Mouse (Mus musculus): ENCODE results near the gene Mospd3. TPM values are rescaled to one million over a fixed set of nuclear protein-coding genes. Genes with fewer than 3 reads are reported as not detected.
A peak's percentile ranks its signal among the peaks of the same experiment; 100 is the strongest.

Gene Mospd3
- polyA plus RNA-seq, 1 experiment from 2014 or later: 81.7 TPM

DNA sequence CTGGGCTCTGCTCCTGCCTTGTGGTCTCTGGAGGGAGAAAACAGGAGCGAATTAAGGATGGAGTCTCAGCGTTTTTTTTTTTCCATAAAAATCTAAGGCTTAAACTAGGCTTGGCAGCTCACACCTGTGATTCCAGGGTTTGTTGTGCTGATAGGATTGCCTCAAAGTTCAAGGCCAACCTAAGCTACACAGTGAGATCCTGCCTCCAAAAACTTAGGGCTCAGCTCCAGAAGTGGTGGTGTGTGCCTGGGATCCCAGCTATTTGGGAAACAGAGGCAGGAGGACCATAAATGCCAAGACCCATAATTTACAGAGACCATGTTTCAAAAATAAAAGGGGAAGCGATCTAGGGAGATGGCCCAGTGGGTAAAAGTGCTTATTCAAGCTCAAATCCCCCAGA lies 8.4 kb upstream of the Mospd3 start:
- Histone ChIP-seq H3K4me2 (replicated peaks) (no peak overlapping the region), H3K4me1 (replicated peaks; ENCODE audit: control insufficient read depth, insufficient read depth, low read length) (0 out of 2 replicates have a peak, but pooled peaks cover 7% of the 10 kb centered on the region), H3K36me3 (replicated peaks; ENCODE audit: control insufficient read depth, insufficient read depth) (no peaks in the 10 kb centered on the region), H3K9me3 (ENCODE audit: control insufficient read depth, low read length) (no peaks in the 10 kb centered on the region), H3K9ac (no peak overlapping the region), H3K4me3 (replicated peaks; ENCODE audit: low read length) (no peak overlapping the region), H3K27ac (no peak overlapping the region), H3K27me3 (ENCODE audit: control insufficient read depth, insufficient read depth, low read length) (peaks cover 12% of the 10 kb centered on the region; the same call in 1 of the 2 replicates)
- DNase-seq (ENCODE audit: low spot score): no peak
- WGBS: 56% methylated on average over 3 of the region's 3 CpGs
- ATAC-seq (ENCODE audit: low FRiP score): no peak

DNA sequence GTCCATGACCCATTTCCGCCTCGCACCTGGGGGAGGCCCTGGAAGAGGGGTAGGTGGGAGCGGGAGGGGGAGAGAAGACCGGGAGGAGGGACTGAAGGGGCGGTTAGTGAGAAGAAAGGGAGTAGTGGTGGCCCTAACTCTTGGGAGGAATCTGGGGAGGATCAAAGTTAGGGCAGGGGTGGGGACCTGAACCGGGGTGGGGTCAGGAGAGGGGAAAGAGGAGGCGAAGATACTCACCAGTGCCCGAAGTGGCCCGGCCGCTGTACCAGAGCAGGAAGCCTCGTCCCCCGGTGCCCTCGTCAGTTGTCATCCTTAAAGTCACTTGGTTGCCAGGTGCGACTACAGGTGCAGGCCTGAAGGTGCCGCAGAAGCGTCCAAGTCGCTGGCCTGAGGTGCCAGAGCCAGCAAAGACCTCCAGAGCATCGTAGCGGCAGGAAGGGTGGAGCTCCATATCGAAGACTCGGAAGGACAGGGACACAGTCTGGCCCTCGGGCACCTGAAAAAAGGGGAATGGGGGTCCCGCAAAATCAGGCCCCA lies 7.9 kb upstream of the Mospd3 start:
- no peaks in the 10 kb centered on the region for H3K9me3 ChIP-seq (ENCODE audit: control insufficient read depth, low read length)
- no peak overlapping the region for H3K27ac ChIP-seq
- peaks cover 12% of the 10 kb centered on the region; the same call in 1 of the 2 replicates for H3K27me3 ChIP-seq (ENCODE audit: control insufficient read depth, insufficient read depth, low read length)
- no peak overlapping the region; the same call in 1 of the 2 replicates for H3K4me3 ChIP-seq (replicated peaks; ENCODE audit: low read length)
- no peaks in the 10 kb centered on the region for H3K36me3 ChIP-seq (replicated peaks; ENCODE audit: control insufficient read depth, insufficient read depth)
- H3K4me2 ChIP-seq (replicated peaks): peak overlapping the region; percentile 43
- DNase-seq (ENCODE audit: low spot score) (no peak), ATAC-seq (ENCODE audit: low FRiP score) (no peak)
- H3K4me1 ChIP-seq (replicated peaks; ENCODE audit: control insufficient read depth, insufficient read depth, low read length): 0 out of 2 replicates have a peak, but pooled peaks cover 7% of the 10 kb centered on the region
- 17% methylated on average over 23 of the region's 23 CpGs for WGBS
- H3K9ac ChIP-seq: no peak overlapping the region

DNA sequence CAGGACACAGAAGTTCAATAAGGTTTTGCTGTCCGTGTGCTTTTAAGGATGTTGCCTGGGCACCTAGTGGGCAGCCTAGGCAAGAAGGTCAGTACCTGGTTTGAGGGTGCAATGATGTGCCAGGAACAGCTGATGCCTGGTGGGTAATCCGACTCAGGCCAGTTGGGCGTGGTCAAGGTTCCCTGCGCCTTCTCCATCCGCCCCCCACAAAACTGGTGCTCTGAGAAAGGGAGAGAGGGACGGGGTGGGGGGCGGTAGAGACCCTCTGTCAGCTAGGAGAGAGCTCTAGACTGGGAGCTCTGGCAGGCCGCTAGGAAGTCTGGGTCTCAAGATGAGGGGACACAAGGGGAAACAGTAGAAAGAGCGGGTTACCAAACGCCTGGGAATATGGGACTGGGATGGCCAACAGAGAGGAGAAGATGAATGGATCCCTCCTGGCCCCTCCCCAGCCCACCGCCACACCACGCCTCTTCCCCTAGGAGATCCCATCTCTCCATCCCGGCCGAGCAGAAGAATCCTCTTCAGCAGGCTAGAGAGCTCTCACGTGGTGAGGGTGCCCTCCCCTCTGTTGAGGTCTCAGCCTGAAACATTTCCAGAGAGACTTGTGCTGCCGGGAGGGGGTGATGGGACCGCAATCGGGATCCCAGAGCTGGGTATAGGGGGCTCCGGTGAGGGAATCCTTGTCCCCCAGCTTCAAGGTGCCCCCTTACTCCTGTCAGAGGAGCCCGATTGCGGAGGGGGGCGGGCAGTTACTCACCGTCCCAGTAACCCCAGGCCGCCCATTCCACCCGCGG lies 7.2 kb upstream of the Mospd3 start:
- peak overlapping the region; percentile 43 for H3K4me2 ChIP-seq (replicated peaks)
- H3K9me3 ChIP-seq (ENCODE audit: control insufficient read depth, low read length): no peaks in the 10 kb centered on the region
- H3K27ac ChIP-seq: no peak overlapping the region
- H3K36me3 ChIP-seq (replicated peaks; ENCODE audit: control insufficient read depth, insufficient read depth): no peaks in the 10 kb centered on the region
- 11% methylated on average over 26 of the region's 26 CpGs for WGBS
- no peak overlapping the region; the same call in 1 of the 2 replicates for H3K9ac ChIP-seq
- DNase-seq (ENCODE audit: low spot score) (no peak), ATAC-seq (ENCODE audit: low FRiP score) (no peak)
- 0 out of 2 replicates have a peak, but pooled peaks cover 7% of the 10 kb centered on the region for H3K4me1 ChIP-seq (replicated peaks; ENCODE audit: control insufficient read depth, insufficient read depth, low read length)
- no peak overlapping the region; the same call in 1 of the 2 replicates for H3K4me3 ChIP-seq (replicated peaks; ENCODE audit: low read length)
- peaks cover 12% of the 10 kb centered on the region; the same call in 1 of the 2 replicates for H3K27me3 ChIP-seq (ENCODE audit: control insufficient read depth, insufficient read depth, low read length)

DNA sequence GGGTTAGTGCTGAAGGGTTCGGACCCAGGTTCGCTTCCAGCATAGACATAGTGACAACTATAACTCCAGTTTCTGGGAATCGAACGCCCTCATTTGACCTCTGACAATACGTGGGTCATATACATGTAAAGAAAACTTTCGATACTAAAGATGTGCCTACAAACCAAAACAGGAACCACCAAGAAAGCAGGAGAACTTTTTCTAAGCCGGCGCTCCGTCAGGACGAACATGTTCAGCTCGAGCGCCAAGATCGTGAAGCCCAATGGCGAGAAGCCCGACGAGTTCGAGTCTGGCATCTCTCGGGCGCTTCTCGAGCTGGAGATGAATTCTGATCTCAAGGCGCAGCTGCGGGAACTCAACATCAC lies 489 bp upstream of the Mospd3 start:
- WGBS: under 1% methylated on average over 22 of the region's 22 CpGs
- peak; percentile 39 for DNase-seq (ENCODE audit: low spot score)
- peaks cover 12% of the 10 kb centered on the region for H3K4me1 ChIP-seq (replicated peaks; ENCODE audit: control insufficient read depth, insufficient read depth, low read length)
- ATAC-seq (ENCODE audit: low FRiP score): no peak
- peak overlapping the region; percentile 61 for H3K4me3 ChIP-seq (replicated peaks; ENCODE audit: low read length)
- no peaks in the 10 kb centered on the region for H3K27me3 ChIP-seq (ENCODE audit: control insufficient read depth, insufficient read depth, low read length)
- no peaks in the 10 kb centered on the region for H3K9me3 ChIP-seq (ENCODE audit: control insufficient read depth, low read length)
- peak overlapping the region; percentile 83 for H3K4me2 ChIP-seq (replicated peaks)
- peak overlapping the region; percentile 32 for H3K9ac ChIP-seq
- no peak overlapping the region for H3K27ac ChIP-seq
- H3K36me3 ChIP-seq (replicated peaks; ENCODE audit: control insufficient read depth, insufficient read depth): peaks cover 12% of the 10 kb centered on the region; the same call in 1 of the 2 replicates

DNA sequence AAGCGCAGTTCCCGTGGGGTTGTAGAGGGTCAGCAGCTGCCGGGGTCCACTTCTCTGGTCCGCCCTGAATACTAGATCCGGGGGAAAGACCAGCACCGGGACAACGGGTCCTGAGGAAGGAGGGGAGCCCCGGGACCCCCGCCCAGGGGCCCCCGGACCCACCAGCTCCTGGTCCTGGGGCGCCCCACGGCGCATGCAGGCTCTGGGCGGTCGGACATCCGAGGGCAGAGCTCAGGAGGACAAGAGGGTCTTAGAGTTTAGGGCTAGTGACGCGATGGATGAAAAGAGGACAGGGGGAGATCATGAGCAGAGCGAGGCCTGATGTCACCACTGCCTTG lies 608 bp downstream of the Mospd3 start:
- no peaks in the 10 kb centered on the region for H3K27me3 ChIP-seq (ENCODE audit: control insufficient read depth, insufficient read depth, low read length)
- no peaks in the 10 kb centered on the region for H3K9me3 ChIP-seq (ENCODE audit: control insufficient read depth, low read length)
- no peak; the same call in 1 of the 2 replicates for ATAC-seq (ENCODE audit: low FRiP score)
- peaks cover 12% of the 10 kb centered on the region for H3K4me1 ChIP-seq (replicated peaks; ENCODE audit: control insufficient read depth, insufficient read depth, low read length)
- peak overlapping the region; percentile 82 for H3K9ac ChIP-seq
- peak overlapping the region; percentile 83; the same call in 1 of the 2 replicates for H3K27ac ChIP-seq
- peak overlapping the region; percentile 83 for H3K4me2 ChIP-seq (replicated peaks)
- peak overlapping the region; percentile 61 for H3K4me3 ChIP-seq (replicated peaks; ENCODE audit: low read length)
- no peak for DNase-seq (ENCODE audit: low spot score)
- peaks cover 12% of the 10 kb centered on the region; the same call in 1 of the 2 replicates for H3K36me3 ChIP-seq (replicated peaks; ENCODE audit: control insufficient read depth, insufficient read depth)
- 2% methylated on average over 19 of the region's 19 CpGs for WGBS

DNA sequence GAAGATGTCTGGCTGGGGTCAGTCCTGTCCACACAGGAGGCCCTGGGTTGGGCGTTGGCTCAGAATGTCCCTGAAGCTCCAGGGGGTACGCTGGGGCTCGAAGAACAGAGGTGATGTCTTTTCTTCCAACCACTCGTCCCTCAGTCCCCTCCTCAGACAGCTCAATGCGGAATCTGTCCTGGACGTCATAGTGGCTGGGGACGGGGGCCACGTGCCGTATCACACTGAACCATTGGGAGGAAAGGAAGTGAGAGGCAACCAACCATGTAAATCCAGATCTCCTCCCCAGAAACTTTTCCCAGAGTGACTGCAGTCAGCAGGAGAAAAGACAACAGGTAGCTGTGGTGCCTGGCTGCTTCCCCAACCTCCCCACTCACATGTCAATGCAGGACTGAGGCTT lies 1.3 kb downstream of the Mospd3 start:
- WGBS: 59% methylated on average over 9 of the region's 9 CpGs
- Histone ChIP-seq H3K4me1 (replicated peaks; ENCODE audit: control insufficient read depth, insufficient read depth, low read length) (peaks cover 12% of the 10 kb centered on the region), H3K4me2 (replicated peaks) (peak overlapping the region; percentile 83), H3K27ac (no peak overlapping the region), H3K9ac (peak overlapping the region; percentile 82), H3K4me3 (replicated peaks; ENCODE audit: low read length) (peak overlapping the region; percentile 61), H3K9me3 (ENCODE audit: control insufficient read depth, low read length) (no peaks in the 10 kb centered on the region), H3K27me3 (ENCODE audit: control insufficient read depth, insufficient read depth, low read length) (no peaks in the 10 kb centered on the region), H3K36me3 (replicated peaks; ENCODE audit: control insufficient read depth, insufficient read depth) (peaks cover 12% of the 10 kb centered on the region; the same call in 1 of the 2 replicates)
- DNase-seq (ENCODE audit: low spot score) (no peak), ATAC-seq (ENCODE audit: low FRiP score) (no peak)

DNA sequence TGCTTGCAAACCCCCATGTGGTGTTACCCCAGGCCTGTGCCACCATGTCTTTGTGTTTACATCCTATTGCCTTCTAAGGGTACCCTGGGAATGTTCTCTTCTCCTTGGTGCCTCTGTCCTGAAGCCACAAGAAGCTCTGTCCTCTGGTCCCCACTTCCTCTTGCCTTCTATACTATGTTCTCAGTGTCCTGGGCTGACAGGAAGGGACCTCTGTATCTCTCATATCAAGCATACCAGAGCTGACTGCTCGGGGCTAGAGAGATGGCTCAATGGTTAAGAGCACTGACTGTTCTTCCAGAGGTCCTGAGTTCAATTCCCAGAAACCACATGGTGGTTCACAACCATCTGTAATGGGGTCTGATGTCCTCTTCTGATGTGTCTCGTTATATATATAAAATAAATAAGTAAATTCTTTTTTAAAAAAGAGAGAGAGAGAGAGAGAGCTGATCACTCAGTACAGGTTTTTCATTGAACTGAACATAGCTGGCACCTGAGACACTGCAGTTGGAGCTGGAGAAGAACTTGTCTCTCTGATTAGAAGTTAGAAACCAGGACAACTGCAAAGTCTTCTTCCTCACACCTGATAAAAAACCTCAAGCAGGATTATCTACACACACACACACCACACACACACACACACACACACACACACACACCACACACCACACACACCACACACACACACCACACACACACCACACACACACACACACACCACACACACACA lies 2.6 kb downstream of the Mospd3 start:
- H3K9me3 ChIP-seq (ENCODE audit: control insufficient read depth, low read length): no peaks in the 10 kb centered on the region
- no peak overlapping the region for H3K4me2 ChIP-seq (replicated peaks)
- no peak overlapping the region for H3K27ac ChIP-seq
- no peaks in the 10 kb centered on the region for H3K27me3 ChIP-seq (ENCODE audit: control insufficient read depth, insufficient read depth, low read length)
- no peak overlapping the region for H3K4me3 ChIP-seq (replicated peaks; ENCODE audit: low read length)
- peaks cover 12% of the 10 kb centered on the region; the same call in 1 of the 2 replicates for H3K36me3 ChIP-seq (replicated peaks; ENCODE audit: control insufficient read depth, insufficient read depth)
- WGBS: 91% methylated on average over 2 of the region's 2 CpGs
- peaks cover 12% of the 10 kb centered on the region for H3K4me1 ChIP-seq (replicated peaks; ENCODE audit: control insufficient read depth, insufficient read depth, low read length)
- no peak for ATAC-seq (ENCODE audit: low FRiP score)
- DNase-seq (ENCODE audit: low spot score): no peak
- H3K9ac ChIP-seq: no peak overlapping the region

DNA sequence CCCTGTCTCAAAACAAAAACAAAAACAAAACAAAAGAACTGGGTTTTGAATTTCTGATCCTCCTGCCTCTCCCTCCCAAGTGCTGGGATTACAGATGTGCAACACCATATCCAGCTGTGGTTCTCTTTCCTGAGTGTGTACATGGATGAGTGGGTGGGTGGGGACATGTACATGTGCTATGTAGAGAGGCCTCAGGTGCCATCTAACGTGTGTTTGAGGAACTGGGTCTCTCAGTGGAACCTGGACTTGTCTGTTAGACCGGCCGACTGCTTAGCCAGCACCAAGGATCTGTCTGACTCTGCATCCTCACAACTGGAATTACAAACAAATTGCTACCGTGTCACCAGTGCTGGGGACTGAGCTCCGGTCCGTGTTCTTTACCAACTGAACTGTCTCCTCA lies 3.2 kb downstream of the Mospd3 start:
- DNase-seq (ENCODE audit: low spot score) (no peak), ATAC-seq (ENCODE audit: low FRiP score) (no peak)
- Histone ChIP-seq H3K4me1 (replicated peaks; ENCODE audit: control insufficient read depth, insufficient read depth, low read length) (peaks cover 12% of the 10 kb centered on the region), H3K9me3 (ENCODE audit: control insufficient read depth, low read length) (no peaks in the 10 kb centered on the region), H3K27ac (no peak overlapping the region), H3K36me3 (replicated peaks; ENCODE audit: control insufficient read depth, insufficient read depth) (peaks cover 12% of the 10 kb centered on the region; the same call in 1 of the 2 replicates), H3K9ac (no peak overlapping the region), H3K4me2 (replicated peaks) (no peak overlapping the region), H3K27me3 (ENCODE audit: control insufficient read depth, insufficient read depth, low read length) (no peaks in the 10 kb centered on the region), H3K4me3 (replicated peaks; ENCODE audit: low read length) (no peak overlapping the region)
- WGBS: 96% methylated on average over 6 of the region's 6 CpGs

Measured in hindbrain, embryonic 14.5 days (tissue).